Mouse (Mus musculus) heart, embryonic 11.5 days (tissue): ENCODE results near the gene Aox2. TPM values are rescaled to one million over a fixed set of nuclear protein-coding genes. Genes with fewer than 3 reads are reported as not detected.

Experiments used
- ATAC-seq: fragments of 200-750 bp; cut with Nextera tagmentation; replicated peaks from 2 replicates; pipeline ENCODE4 v1.8.0; 2017; ENCODE audit warnings: moderate library complexity; ENCODE audit not compliant: insufficient number of reproducible peaks, low FRiP score, low TSS enrichment
- H3K27ac ChIP-seq: fragments of 300-500 bp; sonication (generic); 2 replicates; pipeline ENCODE4 v1.5.1; 2014; ENCODE audit warnings: mild to moderate bottlenecking, low read depth, low read length
- H3K27me3 ChIP-seq: fragments of 300-500 bp; sonication (generic); 2 replicates; pipeline ENCODE4 v1.6.1; 2014; ENCODE audit warnings: mild to moderate bottlenecking, low read length, mixed read lengths; ENCODE audit not compliant: control insufficient read depth, insufficient read depth
- H3K36me3 ChIP-seq: fragments of 300-500 bp; sonication (generic); 2 replicates; pipeline ENCODE4 v1.6.1; 2014; ENCODE audit warnings: mild to moderate bottlenecking, low read length, moderate library complexity, mixed read lengths; ENCODE audit not compliant: control insufficient read depth, insufficient read depth
- H3K4me1 ChIP-seq: fragments of 300-500 bp; sonication (generic); 2 replicates; pipeline ENCODE4 v1.6.1; 2014; ENCODE audit warnings: low read length; ENCODE audit not compliant: control insufficient read depth, insufficient read depth
- H3K4me2 ChIP-seq: fragments of 300-500 bp; sonication (generic); 2 replicates; pipeline ENCODE4 v1.6.1; 2014; ENCODE audit warnings: mild to moderate bottlenecking, moderate library complexity
- H3K4me3 ChIP-seq: fragments of 300-500 bp; sonication (generic); 2 replicates; pipeline ENCODE4 v1.5.1; 2014; ENCODE audit warnings: low read depth, low read length
- H3K9ac ChIP-seq: fragments of 300-500 bp; sonication (generic); 2 replicates; pipeline ENCODE4 v1.6.1; 2014; ENCODE audit warnings: mild to moderate bottlenecking, low read depth, low read length, moderate library complexity
- H3K9me3 ChIP-seq: fragments of 300-500 bp; sonication (generic); replicated peaks from 2 replicates; pipeline ENCODE4 v1.6.1; 2016; ENCODE audit warnings: low read length; ENCODE audit not compliant: control insufficient read depth
- WGBS: fragments of 180-500 bp; shearing (Covaris S2); extraction: QIAGEN DNeasy Blood & Tissue Kit; methylation state at CpG from one replicate; pipeline ENCODE4 v1.1.7; 2014; ENCODE audit not compliant: insufficient replicate concordance; 5-methylcytosine and 5-hydroxymethylcytosine counted together
- polyA plus RNA-seq: library from polyadenylated mRNA; unstranded; fragments of >200 nt; fragmentation: Nextera tagmentation; extraction: Ambion mirVana; gene quantifications from 2 replicates; pipeline ENCODE4 v1.2.1, GENCODE M21; 2014

Aox2 gene
- polyA plus RNA-seq, 1 experiment from 2014 or later: not detected

DNA sequence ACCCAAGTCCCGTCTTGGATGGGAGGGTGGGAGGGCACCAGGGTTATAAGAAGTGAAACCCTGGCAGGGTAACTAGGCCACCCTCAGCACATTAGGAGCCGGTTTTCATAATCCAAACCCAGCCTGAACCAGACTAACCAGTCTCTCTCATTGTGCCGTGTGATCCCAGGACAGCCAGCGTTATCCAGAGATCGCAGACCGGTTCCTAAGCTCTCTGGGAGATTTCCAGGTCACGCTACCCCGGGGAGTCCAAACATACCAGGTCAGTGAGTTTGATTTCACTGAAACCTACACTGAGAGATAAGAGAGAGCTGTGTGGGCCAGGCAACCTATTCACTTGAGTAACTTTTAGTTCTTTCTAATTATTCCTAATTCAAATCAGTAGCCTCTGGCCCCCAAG, 29.1 kb downstream of the Aox2 start:
- Histone ChIP-seq H3K4me3 (no peak overlapping the region), H3K36me3 (no peaks in the 10 kb centered on the region), H3K4me1 (peaks cover 6% of the 10 kb centered on the region; the same call in 1 of the 2 replicates), H3K9me3 (no peaks in the 10 kb centered on the region), H3K27me3 (no peaks in the 10 kb centered on the region), H3K9ac (no peak overlapping the region), H3K4me2 (no peak overlapping the region), H3K27ac (no peak overlapping the region)
- no peak for ATAC-seq
- WGBS: 73% methylated on average over 8 of the region's 8 CpGs

DNA sequence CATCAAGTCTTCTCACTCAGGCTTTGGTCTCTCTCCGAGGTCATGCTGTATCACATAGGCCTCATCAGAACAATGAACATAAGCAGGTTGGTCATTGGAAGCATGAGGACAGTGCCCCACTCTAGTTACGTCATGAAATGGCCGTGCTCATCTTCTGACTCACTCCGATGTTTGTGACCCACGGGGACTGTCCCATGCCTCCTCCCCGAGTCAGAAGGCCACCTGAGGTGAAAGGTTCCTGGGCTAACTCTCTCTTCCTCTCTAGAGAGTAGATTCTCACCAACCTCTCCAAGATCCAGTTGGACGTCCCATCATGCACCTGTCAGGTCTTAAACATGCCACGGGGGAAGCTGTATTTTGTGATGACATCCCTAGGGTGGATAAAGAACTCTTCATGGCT, 30.5 kb downstream of the Aox2 start:
- no peak for ATAC-seq
- Histone ChIP-seq H3K36me3 (no peaks in the 10 kb centered on the region), H3K4me2 (no peak overlapping the region), H3K9me3 (no peaks in the 10 kb centered on the region), H3K4me3 (no peak overlapping the region), H3K9ac (no peak overlapping the region), H3K27me3 (no peaks in the 10 kb centered on the region), H3K4me1 (peaks cover 4% of the 10 kb centered on the region; the same call in 1 of the 2 replicates), H3K27ac (no peak overlapping the region)
- 82% methylated on average over 8 of the region's 8 CpGs for WGBS

DNA sequence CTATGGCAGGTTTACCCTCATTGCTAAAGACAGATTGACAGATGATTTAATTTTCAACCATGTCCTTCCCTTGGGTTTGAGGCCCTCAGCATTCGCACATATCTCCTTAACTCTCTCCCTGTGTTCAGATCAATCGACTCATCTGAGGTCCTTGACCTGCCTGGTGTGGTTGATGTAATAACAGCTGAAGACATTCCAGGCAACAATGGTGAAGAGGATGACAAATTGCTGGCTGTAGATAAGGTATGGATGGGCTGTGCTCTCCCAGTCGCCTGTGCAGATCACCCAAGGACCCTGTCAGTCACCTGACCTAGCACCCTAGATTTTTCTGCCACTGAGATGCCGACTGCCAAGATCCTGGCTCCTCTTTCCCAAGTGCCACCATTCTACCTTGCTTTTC, 31.7 kb downstream of the Aox2 start:
- Histone ChIP-seq H3K27me3 (no peaks in the 10 kb centered on the region), H3K36me3 (no peaks in the 10 kb centered on the region), H3K4me3 (no peak overlapping the region), H3K9me3 (no peaks in the 10 kb centered on the region), H3K4me2 (no peak overlapping the region), H3K4me1 (peaks cover 4% of the 10 kb centered on the region; the same call in 1 of the 2 replicates), H3K27ac (no peak overlapping the region), H3K9ac (no peak overlapping the region)
- WGBS: 32% methylated on average over 4 of the region's 4 CpGs
- no peak for ATAC-seq

DNA sequence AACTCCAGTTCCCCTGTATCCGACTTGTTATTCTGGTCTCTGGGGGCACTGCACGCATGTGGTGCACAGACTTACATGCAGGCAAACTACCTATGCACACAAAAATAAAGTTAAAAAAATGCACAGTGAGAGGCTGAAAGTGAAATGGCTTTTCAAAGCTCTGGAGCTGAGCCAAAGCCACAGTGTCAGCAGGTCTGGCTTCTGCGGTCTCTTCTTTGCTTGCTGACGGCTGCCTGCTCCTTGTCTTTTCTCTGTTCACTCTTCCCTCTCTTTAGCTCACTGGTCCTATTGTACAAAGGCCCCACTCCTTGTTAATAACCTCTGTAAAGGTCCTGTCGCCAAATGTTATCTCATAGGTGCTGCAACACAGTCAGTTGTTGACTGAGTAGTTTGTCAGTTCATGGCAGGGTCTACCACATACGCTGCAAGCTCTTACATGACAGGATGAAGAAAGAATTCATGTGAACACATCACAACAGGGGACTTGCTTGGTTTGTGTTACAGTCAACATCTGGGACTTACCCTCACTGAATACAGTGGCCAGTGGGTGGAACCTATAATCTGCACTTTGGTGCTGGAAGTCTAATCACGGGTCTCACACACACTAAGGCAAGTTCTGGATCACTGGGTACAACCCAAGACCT, 33.2 kb downstream of the Aox2 start:
- Histone ChIP-seq H3K27me3 (no peaks in the 10 kb centered on the region), H3K36me3 (no peaks in the 10 kb centered on the region), H3K4me1 (no peaks in the 10 kb centered on the region), H3K4me3 (no peak overlapping the region), H3K9ac (0 out of 2 replicates have a peak overlapping the region, but pooled peaks have one; percentile 30), H3K9me3 (no peaks in the 10 kb centered on the region), H3K4me2 (no peak overlapping the region), H3K27ac (no peak overlapping the region)
- ATAC-seq: no peak
- 66% methylated on average over 7 of the region's 7 CpGs for WGBS

DNA sequence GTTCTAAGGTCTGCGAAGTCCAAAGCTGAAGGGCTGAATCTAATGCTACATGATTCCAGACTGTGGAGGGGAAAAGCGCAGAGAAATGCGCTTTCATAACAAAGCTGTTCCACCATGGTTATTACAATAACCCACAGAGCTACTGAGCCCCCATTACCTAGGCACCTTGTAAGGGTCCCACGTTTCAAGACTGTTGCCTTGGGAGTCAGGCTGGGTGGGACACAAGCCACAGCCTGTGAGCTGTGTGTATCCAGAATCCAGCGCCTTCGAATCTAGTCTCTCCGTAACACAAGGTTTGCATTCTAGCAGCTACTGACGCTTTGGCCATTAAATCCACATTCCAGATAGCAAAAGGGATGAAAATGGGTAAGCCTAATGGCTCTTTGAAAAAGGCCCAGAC, 35.0 kb downstream of the Aox2 start:
- Histone ChIP-seq H3K27me3 (no peaks in the 10 kb centered on the region), H3K4me3 (no peak overlapping the region), H3K4me1 (no peaks in the 10 kb centered on the region), H3K4me2 (no peak overlapping the region), H3K9me3 (no peaks in the 10 kb centered on the region), H3K36me3 (no peaks in the 10 kb centered on the region), H3K27ac (no peak overlapping the region), H3K9ac (no peak overlapping the region)
- ATAC-seq: no peak
- WGBS: 88% methylated on average over 8 of the region's 8 CpGs

DNA sequence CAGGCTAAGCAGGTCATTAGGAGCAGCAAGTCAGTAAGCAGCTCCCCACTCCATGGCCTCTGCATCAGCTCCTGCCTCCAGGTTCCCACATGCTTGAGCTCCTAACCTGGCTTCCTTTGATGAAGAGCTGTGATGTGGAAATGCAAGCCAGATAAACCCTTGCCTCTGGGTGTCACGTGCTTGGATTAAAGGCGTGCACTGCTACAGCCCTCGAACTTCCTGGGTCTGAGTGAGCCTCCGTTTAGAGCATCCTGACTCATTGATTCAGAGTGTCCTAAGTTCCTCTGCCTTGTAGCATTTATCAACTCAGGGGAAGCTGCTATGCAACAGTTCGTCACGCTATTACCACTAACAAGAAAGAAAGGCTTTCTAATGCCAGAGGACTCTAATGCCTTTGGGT, 37.4 kb downstream of the Aox2 start:
- Histone ChIP-seq H3K9ac (no peak overlapping the region), H3K27ac (no peak overlapping the region), H3K9me3 (no peaks in the 10 kb centered on the region), H3K36me3 (no peaks in the 10 kb centered on the region), H3K27me3 (no peaks in the 10 kb centered on the region), H3K4me2 (no peak overlapping the region), H3K4me3 (no peak overlapping the region), H3K4me1 (no peaks in the 10 kb centered on the region)
- no peak for ATAC-seq
- WGBS: 69% methylated on average over 6 of the region's 6 CpGs

DNA sequence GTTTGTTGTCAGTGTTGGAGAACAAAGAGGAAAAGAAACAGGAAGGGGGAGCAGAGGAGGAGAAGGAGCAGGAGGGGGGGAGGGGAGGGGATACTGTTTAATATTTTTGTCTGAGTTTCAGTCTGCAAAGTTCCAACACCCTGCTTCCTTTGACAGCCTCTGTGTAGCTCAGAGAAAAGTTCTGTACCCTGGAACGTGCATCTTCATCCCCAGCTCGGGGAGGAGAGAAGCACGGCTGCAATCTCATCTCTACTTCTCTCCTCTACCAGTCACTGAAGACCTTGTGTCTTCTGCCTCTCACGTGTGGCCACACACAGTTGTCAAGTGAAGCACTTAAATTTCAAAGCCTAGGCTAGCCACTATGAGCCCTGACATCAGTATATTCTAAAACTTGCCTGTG, 55.1 kb downstream of the Aox2 start:
- Histone ChIP-seq H3K4me3 (peak overlapping the region; percentile 5; the same call in 1 of the 2 replicates), H3K4me1 (peaks cover 3% of the 10 kb centered on the region; the same call in 1 of the 2 replicates), H3K4me2 (peak overlapping the region; percentile 52), H3K27me3 (no peaks in the 10 kb centered on the region), H3K36me3 (no peaks in the 10 kb centered on the region), H3K27ac (no peak overlapping the region), H3K9me3 (no peaks in the 10 kb centered on the region), H3K9ac (no peak overlapping the region)
- no peak for ATAC-seq
- 27% methylated on average over 4 of the region's 4 CpGs for WGBS

DNA sequence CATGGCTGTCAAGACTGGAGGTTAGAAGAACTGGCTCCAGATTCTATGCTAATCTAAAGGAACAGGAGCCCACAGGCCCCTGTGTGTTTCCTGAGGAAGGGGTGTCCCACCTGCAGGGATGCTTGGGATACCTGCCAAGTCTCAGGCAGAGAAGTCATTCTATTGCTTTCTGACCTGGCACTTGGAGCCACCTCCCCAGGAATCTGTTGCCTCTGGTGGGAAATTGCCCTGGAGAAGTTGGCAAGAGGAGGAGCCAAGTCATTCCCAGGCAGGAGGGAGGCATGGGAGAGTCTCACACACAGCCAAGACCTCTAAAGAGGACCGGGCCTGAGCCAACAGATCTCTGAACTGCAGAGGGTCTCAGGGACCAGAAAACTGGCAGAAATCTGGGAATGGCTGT, 61.8 kb downstream of the Aox2 start:
- no peak for ATAC-seq
- Histone ChIP-seq H3K27me3 (no peaks in the 10 kb centered on the region), H3K36me3 (no peaks in the 10 kb centered on the region), H3K9me3 (no peaks in the 10 kb centered on the region), H3K4me3 (no peak overlapping the region), H3K9ac (no peak overlapping the region), H3K4me1 (peaks cover 8% of the 10 kb centered on the region; the same call in 1 of the 2 replicates), H3K4me2 (no peak overlapping the region), H3K27ac (no peak overlapping the region)
- WGBS: 55% methylated on average over 1 of the region's 1 CpGs

DNA sequence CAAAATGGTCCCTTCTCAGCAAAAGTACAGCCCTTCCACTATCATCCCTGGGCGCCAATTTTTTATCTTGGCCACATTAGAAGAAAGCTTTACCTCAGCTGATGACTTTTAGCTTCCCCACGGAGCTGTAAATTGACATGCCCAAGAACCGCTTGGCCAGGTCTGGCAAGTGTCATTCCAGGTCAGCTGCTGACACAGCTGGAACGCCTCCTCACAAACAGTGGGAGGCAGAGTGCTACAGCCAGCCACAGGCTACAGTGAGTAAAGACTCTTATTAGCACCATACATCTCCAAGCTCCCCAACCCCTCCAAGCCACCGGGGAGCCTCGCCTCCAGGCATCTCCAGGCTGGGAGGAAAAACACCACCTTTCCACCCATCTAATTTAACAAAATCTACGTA, 63.5 kb downstream of the Aox2 start:
- no peak for ATAC-seq
- 8% methylated on average over 7 of the region's 7 CpGs for WGBS
- Histone ChIP-seq H3K36me3 (no peaks in the 10 kb centered on the region), H3K9ac (no peak overlapping the region), H3K4me1 (peaks cover 8% of the 10 kb centered on the region; the same call in 1 of the 2 replicates), H3K27ac (no peak overlapping the region), H3K4me3 (no peak overlapping the region), H3K9me3 (no peaks in the 10 kb centered on the region), H3K27me3 (no peaks in the 10 kb centered on the region), H3K4me2 (no peak overlapping the region)
